Mouse (Mus musculus) CH12.LX (cell line): Measurements from ENCODE around the gene Ddi2. TPM values are rescaled to one million over a fixed set of nuclear protein-coding genes. Genes with fewer than 3 reads are reported as not detected.

Experiments used
- DNase-seq: peaks from one replicate; pipeline ENCODE4 v3.0.0-alpha.2; 2013; ENCODE audit errors: extremely low read depth
- H3K27ac ChIP-seq: 2 replicates; pipeline ENCODE4 v1.5.1; 2012; ENCODE audit warnings: low read depth, mild to moderate bottlenecking, control low read depth, moderate library complexity; ENCODE audit not compliant: insufficient read depth
- H3K27me3 ChIP-seq: replicated peaks from 2 replicates; pipeline ENCODE3; 2012; ENCODE audit warnings: inconsistent platforms
- H3K36me3 ChIP-seq, 2 experiments: replicated peaks in 1 of 2; 2 replicates each; pipeline versions ENCODE3 to v1.6.1; 2012; ENCODE audit warnings: inconsistent platforms in 1 of 2, low read length in 1 of 2, mild to moderate bottlenecking in 1 of 2, mixed read lengths in 1 of 2, moderate library complexity in 1 of 2; ENCODE audit not compliant: control insufficient read depth in 1 of 2, insufficient read depth in 1 of 2
- H3K4me1 ChIP-seq, 2 experiments: 2 replicates each; pipeline ENCODE4 v1.6.1; 2012; ENCODE audit warnings: inconsistent platforms in 1 of 2, moderate library complexity in 1 of 2; ENCODE audit not compliant: insufficient read depth in 2 of 2, control insufficient read depth in 1 of 2
- H3K4me2 ChIP-seq: 2 replicates; pipeline ENCODE4 v1.6.1; 2012; ENCODE audit warnings: low read depth, mild to moderate bottlenecking, control low read depth; ENCODE audit not compliant: poor library complexity, insufficient read depth, severe bottlenecking
- H3K4me3 ChIP-seq, 3 experiments: fragments of 150-350 bp in 1 of 3; sonication (generic) in 1 of 3; replicated peaks in 1 of 3; 2 replicates each; pipeline versions ENCODE3 to v1.5.1; 2011 to 2012; ENCODE audit warnings: low read depth in 2 of 3, low read length in 2 of 3, mild to moderate bottlenecking in 2 of 3, moderate library complexity in 2 of 3, control low read depth in 1 of 3, improper control_type of control experiment in 1 of 3, inconsistent platforms in 1 of 3, mixed read lengths in 1 of 3; ENCODE audit not compliant: poor library complexity in 1 of 3
- H3K79me2 ChIP-seq: replicated peaks from 2 replicates; pipeline ENCODE4 v1.6.1; 2012; ENCODE audit warnings: mild to moderate bottlenecking, moderate library complexity; ENCODE audit not compliant: control insufficient read depth, poor library complexity, insufficient read depth, severe bottlenecking; ENCODE audit errors: extremely low read depth
- H3K9ac ChIP-seq: 2 replicates; pipeline ENCODE4 v1.6.1; 2012; ENCODE audit warnings: low read depth, mild to moderate bottlenecking, control low read depth, moderate library complexity; ENCODE audit not compliant: insufficient read depth
- H3K9me3 ChIP-seq: replicated peaks from 2 replicates; pipeline ENCODE3; 2012; ENCODE audit warnings: low read length, inconsistent platforms, mixed read lengths
- BHLHE40 ChIP-seq: IDR thresholded peaks from 2 replicates; pipeline ENCODE4 v1.6.1; 2011; ENCODE audit warnings: mild to moderate bottlenecking, low read depth, low read length, improper control_type of control experiment
- CHD1 ChIP-seq: IDR thresholded peaks from 2 replicates; pipeline ENCODE4 v1.6.1; 2012; ENCODE audit warnings: low read depth, low read length, improper control_type of control experiment, inconsistent platforms
- CTCF ChIP-seq, 2 experiments: IDR thresholded peaks in 1 of 2; conservative IDR thresholded peaks in 1 of 2; 2 replicates each; pipeline ENCODE4 v1.5.1; 2011 to 2012; ENCODE audit warnings: low read depth in 2 of 2, low read length in 2 of 2, improper control_type of control experiment in 1 of 2, inconsistent platforms in 1 of 2, mild to moderate bottlenecking in 1 of 2, moderate library complexity in 1 of 2
- E2F4 ChIP-seq: IDR thresholded peaks from 2 replicates; pipeline ENCODE4 v1.6.1; 2011; ENCODE audit warnings: low read depth, low read length, improper control_type of control experiment; ENCODE audit not compliant: insufficient replicate concordance
- GABPA ChIP-seq: IDR thresholded peaks from 2 replicates; pipeline ENCODE4 v1.6.1; 2012; ENCODE audit warnings: low read depth, low read length, improper control_type of control experiment, inconsistent platforms; ENCODE audit not compliant: insufficient replicate concordance
- HCFC1 ChIP-seq: IDR thresholded peaks from 2 replicates; pipeline ENCODE4 v1.6.1; 2012; ENCODE audit warnings: low read depth, mild to moderate bottlenecking, inconsistent platforms, low read length, improper control_type of control experiment
- MAX ChIP-seq: IDR thresholded peaks from 2 replicates; pipeline ENCODE4 v1.6.1; 2011; ENCODE audit warnings: low read length, improper control_type of control experiment
- MAZ ChIP-seq: IDR thresholded peaks from 2 replicates; pipeline ENCODE4 v1.6.1; 2012; ENCODE audit warnings: low read depth, mild to moderate bottlenecking, inconsistent platforms, low read length, improper control_type of control experiment, moderate library complexity
- MEF2A ChIP-seq: IDR thresholded peaks from 2 replicates; pipeline ENCODE4 v1.6.1; 2014; ENCODE audit warnings: low read depth, mild to moderate bottlenecking, inconsistent platforms, low read length, improper control_type of control experiment, borderline replicate concordance
- MXI1 ChIP-seq: IDR thresholded peaks from 2 replicates; pipeline ENCODE4 v1.6.1; 2011; ENCODE audit warnings: mild to moderate bottlenecking, low read depth, low read length, improper control_type of control experiment
- MYC ChIP-seq: IDR thresholded peaks from 2 replicates; pipeline ENCODE4 v1.6.1; 2011; ENCODE audit warnings: low read depth, mild to moderate bottlenecking, improper control_type of control experiment, low read length
- NRF1 ChIP-seq: IDR thresholded peaks from 2 replicates; pipeline ENCODE4 v1.6.1; 2014; ENCODE audit warnings: low read depth, mild to moderate bottlenecking, inconsistent platforms, low read length, improper control_type of control experiment, moderate library complexity
- POLR2AphosphoS2 ChIP-seq: IDR thresholded peaks from 2 replicates; pipeline ENCODE4 v1.6.1; 2011; ENCODE audit warnings: low read depth, low read length, improper control_type of control experiment
- RAD21 ChIP-seq: IDR thresholded peaks from 2 replicates; pipeline ENCODE4 v1.6.1; 2011; ENCODE audit warnings: low read depth, mild to moderate bottlenecking, low read length, improper control_type of control experiment, moderate library complexity
- SIN3A ChIP-seq: IDR thresholded peaks from 2 replicates; pipeline ENCODE4 v1.6.1; 2012; ENCODE audit warnings: low read length, improper control_type of control experiment, inconsistent platforms
- TCF12 ChIP-seq: IDR thresholded peaks from 2 replicates; pipeline ENCODE4 v1.6.1; 2014; ENCODE audit warnings: low read depth, mild to moderate bottlenecking, inconsistent platforms, low read length, improper control_type of control experiment
- UBTF ChIP-seq: IDR thresholded peaks from 2 replicates; pipeline ENCODE4 v1.6.1; 2012; ENCODE audit warnings: low read depth, mild to moderate bottlenecking, inconsistent platforms, low read length, improper control_type of control experiment, moderate library complexity
- USF1 ChIP-seq: IDR thresholded peaks from 2 replicates; pipeline ENCODE4 v1.6.1; 2014; ENCODE audit warnings: low read depth, mild to moderate bottlenecking, inconsistent platforms, low read length, improper control_type of control experiment
- ZC3H11A ChIP-seq: IDR thresholded peaks from 2 replicates; pipeline ENCODE4 v1.6.1; 2012; ENCODE audit warnings: low read depth, mild to moderate bottlenecking, inconsistent platforms, low read length, improper control_type of control experiment
- ZKSCAN1 ChIP-seq: IDR thresholded peaks from 2 replicates; pipeline ENCODE4 v1.6.1; 2012; ENCODE audit warnings: low read depth, inconsistent platforms, low read length, improper control_type of control experiment, borderline replicate concordance
- ZNF384 ChIP-seq: IDR thresholded peaks from 2 replicates; pipeline ENCODE4 v1.6.1; 2012; ENCODE audit warnings: low read depth, low read length, improper control_type of control experiment, inconsistent platforms
- dilution Hi-C: fragments of 300-500 bp; cut with MboI; formaldehyde crosslinking; loops from 2 replicates; pipeline ENCODE4 v1.14.3; 2020; ENCODE audit warnings: low sequenced_read_pairs; ENCODE audit not compliant: extremely low pct_unique_long_range_greater_than_20kb, extremely low pct_ligation_motif_present
- in situ Hi-C: fragments of 300-500 bp; cut with MboI; formaldehyde crosslinking; loops from 3 replicates; pipeline ENCODE4 v1.14.3; 2019; ENCODE audit warnings: low sequenced_read_pairs, low pct_ligation_motif_present, low pct_unique_long_range_greater_than_20kb, mixed read lengths
- polyA plus RNA-seq: library from polyadenylated mRNA; unstranded; fragments of >175 nt; gene quantifications from 2 replicates; pipeline ENCODE4 v1.2.1, GENCODE M21; 2012; ENCODE audit warnings: low read depth; ENCODE audit not compliant: insufficient read length
- total RNA-seq, 2 experiments: library from RNA; depleted of rRNA; stranded (reverse); fragments of 300-350 nt in 1 of 2; fragments of >200 nt in 1 of 2; gene quantifications; 2 replicates each; pipeline ENCODE4 v1.2.3; 2012 to 2014

Gene Ddi2
- total and polyA plus RNA-seq, 3 experiments, result 18.0 to 37.3 (median 19.9) TPM

DNA sequence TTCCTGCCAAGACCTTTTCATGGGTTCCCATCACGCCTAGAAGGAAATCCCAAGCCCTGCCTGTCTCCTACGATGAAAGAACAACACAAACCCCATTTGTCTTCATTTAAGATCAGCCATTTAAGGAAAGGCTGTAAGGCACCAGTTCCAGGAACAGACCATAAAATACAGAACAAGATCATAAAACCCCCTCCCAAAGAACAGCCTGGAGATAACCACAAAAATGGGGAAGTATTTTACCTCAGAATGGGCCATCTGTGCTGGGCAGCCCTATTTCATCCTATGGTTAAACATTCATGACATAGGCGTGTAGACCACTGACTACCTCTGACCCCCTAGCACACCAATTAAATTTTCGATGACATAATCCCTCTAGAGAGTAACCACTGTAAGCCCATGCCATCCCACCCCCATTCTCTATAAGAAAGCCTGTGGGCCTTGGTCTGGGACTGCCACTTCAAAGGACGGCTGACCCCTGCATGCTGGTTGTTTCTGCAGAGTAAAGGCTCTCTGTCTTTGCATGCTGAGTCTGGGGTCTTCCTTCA, 9.5 kb downstream of the Ddi2 start:
- in situ Hi-C loops (no loop called here), dilution Hi-C loops (no loop called here)
- peaks cover 32 to 79% of the 10 kb centered on the region in 2 experiments for H3K36me3 ChIP-seq
- 0 out of 2 replicates have a peak overlapping the region, but pooled peaks have one; percentile 30 for H3K27ac ChIP-seq
- peaks cover 45% of the 10 kb centered on the region for H3K79me2 ChIP-seq
- H3K4me3 ChIP-seq, result no peak overlapping the region
- peak; percentile 40 for DNase-seq
- H3K4me2 ChIP-seq, result no peak overlapping the region
- H3K9me3 ChIP-seq, result no peaks in the 10 kb centered on the region
- no peaks in the 10 kb centered on the region for H3K27me3 ChIP-seq
- TF ChIP-seq MXI1 (no peak), MEF2A (no peak), SIN3A (no peak), E2F4 (no peak), GABPA (no peak), CTCF (conservative IDR thresholded peaks at IDR 0.05 in 1 of 2, IDR thresholded peaks at IDR 0.05 in 1 of 2; ENCODE audit: low read depth in 2 of 2, low read length in 2 of 2) (no peak), POLR2AphosphoS2 (no peak), RAD21 (no peak), ZC3H11A (no peak)
- H3K4me1 ChIP-seq, result peaks cover 20 to 64% of the 10 kb centered on the region in 2 experiments
- no peak overlapping the region for H3K9ac ChIP-seq

DNA sequence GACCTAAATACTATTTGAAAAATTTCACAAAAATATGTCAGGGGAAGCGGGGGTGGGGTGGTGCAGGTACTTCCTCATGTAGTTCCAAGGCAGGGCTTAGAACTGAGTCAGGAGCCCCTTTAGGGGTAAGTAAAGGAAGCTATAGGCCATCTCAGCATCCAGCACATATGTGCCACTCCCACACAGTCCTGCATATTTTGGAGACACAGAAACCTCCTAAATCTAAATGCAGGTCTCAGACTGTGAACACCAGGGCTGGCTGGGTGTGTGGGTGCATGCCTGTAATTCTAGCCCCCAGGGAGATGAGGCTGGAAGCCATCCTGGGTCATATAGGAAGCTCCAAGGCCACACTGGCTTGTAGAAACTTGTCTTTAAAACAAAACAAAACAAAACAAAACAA, 12.0 kb downstream of the Ddi2 start:
- dilution Hi-C loops, result no loop called here
- TF ChIP-seq CHD1 (no peak), TCF12 (no peak), BHLHE40 (no peak), USF1 (no peak), NRF1 (no peak)
- TF ChIP-seq, all 38 proteins: peak for 0
- Histone ChIP-seq H3K36me3 (peaks cover 56 to 85% of the 10 kb centered on the region in 2 experiments), H3K27me3 (no peaks in the 10 kb centered on the region), H3K9ac (no peak overlapping the region), H3K4me3 (no peak overlapping the region), H3K4me1 (peaks cover 14 to 43% of the 10 kb centered on the region in 2 experiments), H3K79me2 (peaks cover 20% of the 10 kb centered on the region), H3K4me2 (no peak overlapping the region), H3K9me3 (no peaks in the 10 kb centered on the region), H3K27ac (no peak overlapping the region)
- in situ Hi-C loops, result no loop called here
- DNase-seq, result no peak

DNA sequence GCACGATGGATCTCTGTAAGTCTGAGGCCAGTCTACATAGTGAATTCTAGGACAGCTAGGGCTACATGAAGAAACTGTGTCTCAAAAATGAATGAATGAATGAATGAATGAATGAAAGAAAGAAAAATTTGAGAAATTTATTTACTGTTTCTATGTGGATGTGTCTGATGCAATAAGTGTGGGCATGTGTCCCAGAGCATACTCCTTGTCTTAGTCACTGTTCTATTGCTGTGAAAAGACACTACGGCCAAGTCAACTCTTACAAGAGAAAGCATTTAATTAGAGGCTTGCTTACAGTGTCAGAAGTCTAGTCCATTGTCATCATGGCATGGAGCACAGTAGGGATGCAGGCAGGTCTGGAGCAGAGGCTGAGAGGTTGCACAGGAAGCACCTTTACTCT, 14.2 kb downstream of the Ddi2 start:
- DNase-seq, result no peak
- no peak overlapping the region for H3K4me2 ChIP-seq
- in situ Hi-C loops, result no loop called here
- no peaks in the 10 kb centered on the region for H3K9me3 ChIP-seq
- TF ChIP-seq MAZ, result no peak
- no peak for TF ChIP-seq MYC
- TF ChIP-seq MXI1, result no peak
- no peak for TF ChIP-seq UBTF
- TF ChIP-seq MAX, result no peak
- TF ChIP-seq HCFC1, result no peak
- no peak for TF ChIP-seq MEF2A
- TF ChIP-seq ZKSCAN1, result no peak
- TF ChIP-seq ZNF384, result no peak
- no peaks in the 10 kb centered on the region for H3K27me3 ChIP-seq
- dilution Hi-C loops, result no loop called here
- H3K36me3 ChIP-seq, result peaks cover 73 to 90% of the 10 kb centered on the region in 2 experiments
- H3K27ac ChIP-seq, result no peak overlapping the region
- peaks cover 2 to 22% of the 10 kb centered on the region in 2 experiments; a peak in 3 of 4 replicates for H3K4me1 ChIP-seq
- no peak overlapping the region for H3K9ac ChIP-seq
- H3K79me2 ChIP-seq, result peaks cover 3% of the 10 kb centered on the region
- H3K4me3 ChIP-seq, result no peak overlapping the region
